Mouse (Mus musculus) bone marrow, adult 2 months (tissue): ENCODE measurements at regions not wholly inside any gene's neighbourhood (a gene's known extent, or its start where the extent isn't known, plus 50 kb on each side); places are given as distances from the start of the nearest gene placed in this dataset.

Experiments used
- H3K27ac ChIP-seq: fragments of 200-500 bp; 2 replicates; pipeline ENCODE4 v1.5.1; 2012; ENCODE audit warnings: low read depth, mild to moderate bottlenecking, control low read depth, inconsistent platforms, low read length; ENCODE audit not compliant: control insufficient read depth, poor library complexity, insufficient read depth
- H3K4me1 ChIP-seq: fragments of 200-500 bp; 2 replicates; pipeline ENCODE4 v1.6.1; 2011; ENCODE audit warnings: low read length; ENCODE audit not compliant: control insufficient read depth, insufficient read depth
- H3K4me3 ChIP-seq: fragments of 200-500 bp; replicated peaks from 2 replicates; pipeline ENCODE3; 2011; ENCODE audit warnings: mild to moderate bottlenecking, low read depth, low read length, control low read depth; ENCODE audit not compliant: control insufficient read depth
- CTCF ChIP-seq: fragments of 200-500 bp; IDR thresholded peaks from 2 replicates; pipeline ENCODE4 v1.5.1; 2011; ENCODE audit warnings: low read length, control low read depth; ENCODE audit not compliant: control insufficient read depth, insufficient read depth
- POLR2A ChIP-seq: fragments of 200-500 bp; IDR thresholded peaks from 2 replicates; pipeline ENCODE4 v1.6.1; 2011; ENCODE audit warnings: low read depth, mild to moderate bottlenecking, control low read depth, low read length, borderline replicate concordance; ENCODE audit not compliant: control insufficient read depth
- WGBS: fragments of 180-500 bp; shearing (Covaris S2); methylation state at CpG from one replicate; pipeline ENCODE4 v1.1.7; 2018; 5-methylcytosine and 5-hydroxymethylcytosine counted together

GRCm38 (mm10) chr1:73362122-73362521 lies 346.4 kb upstream of the Tnp1 start:
- Histone ChIP-seq H3K4me3 (no peak overlapping the region), H3K4me1 (no peaks in the 10 kb centered on the region), H3K27ac (no peak overlapping the region)
- 74% methylated on average over 1 of the region's 1 CpGs for WGBS
- no peak for TF ChIP-seq CTCF
- no peak for TF ChIP-seq POLR2A

GRCm38 (mm10) chr1:73361300-73361699 lies 345.6 kb upstream of the Tnp1 start:
- TF ChIP-seq POLR2A: no peak
- no peak for TF ChIP-seq CTCF
- Histone ChIP-seq H3K4me1 (no peaks in the 10 kb centered on the region), H3K27ac (no peak overlapping the region), H3K4me3 (no peak overlapping the region)
- 78% methylated on average over 7 of the region's 7 CpGs for WGBS

- no peak overlapping the region for H3K27ac ChIP-seq
- no peaks in the 10 kb centered on the region for H3K4me1 ChIP-seq
- WGBS: 87% methylated on average over 1 of the region's 1 CpGs
- no peak overlapping the region for H3K4me3 ChIP-seq
- TF ChIP-seq POLR2A (no peak), CTCF (no peak)
Measured at GRCm38 (mm10) chr1:73354447-73354846, 338.7 kb upstream of the Tnp1 start.

- Histone ChIP-seq H3K27ac (no peak overlapping the region), H3K4me3 (no peak overlapping the region), H3K4me1 (no peaks in the 10 kb centered on the region)
- TF ChIP-seq CTCF: no peak
- TF ChIP-seq POLR2A: no peak
- 84% methylated on average over 6 of the region's 6 CpGs for WGBS
Measured at GRCm38 (mm10) chr1:73348476-73348875, 332.8 kb upstream of the Tnp1 start.

- TF ChIP-seq CTCF (no peak), POLR2A (no peak)
- no peak overlapping the region for H3K27ac ChIP-seq
- no peak overlapping the region for H3K4me3 ChIP-seq
- no peaks in the 10 kb centered on the region for H3K4me1 ChIP-seq
- WGBS: 68% methylated on average over 1 of the region's 1 CpGs
Measured at GRCm38 (mm10) chr1:73344587-73344986, 328.9 kb upstream of the Tnp1 start.

GRCm38 (mm10) chr1:73341911-73342310 lies 326.2 kb upstream of the Tnp1 start:
- no peak overlapping the region for H3K27ac ChIP-seq
- no peak overlapping the region for H3K4me3 ChIP-seq
- no peak for TF ChIP-seq CTCF
- no peak for TF ChIP-seq POLR2A
- H3K4me1 ChIP-seq: no peaks in the 10 kb centered on the region
- WGBS: 79% methylated on average over 5 of the region's 5 CpGs

- no peak for TF ChIP-seq CTCF
- TF ChIP-seq POLR2A: no peak
- H3K27ac ChIP-seq: no peak overlapping the region
- H3K4me1 ChIP-seq: no peaks in the 10 kb centered on the region
- WGBS: 70% methylated on average over 2 of the region's 2 CpGs
- H3K4me3 ChIP-seq: no peak overlapping the region
Measured at GRCm38 (mm10) chr1:73337401-73337800, 321.7 kb upstream of the Tnp1 start.

- Histone ChIP-seq H3K27ac (no peak overlapping the region), H3K4me1 (no peaks in the 10 kb centered on the region), H3K4me3 (no peak overlapping the region)
- WGBS: 79% methylated on average over 4 of the region's 4 CpGs
- no peak for TF ChIP-seq POLR2A
- TF ChIP-seq CTCF: no peak
Measured at GRCm38 (mm10) chr1:73309556-73309955, 293.8 kb upstream of the Tnp1 start.

GRCm38 (mm10) chr1:73308420-73308819 lies 292.7 kb upstream of the Tnp1 start:
- TF ChIP-seq CTCF: no peak
- 84% methylated on average over 4 of the region's 4 CpGs for WGBS
- H3K4me1 ChIP-seq: no peaks in the 10 kb centered on the region
- no peak overlapping the region for H3K4me3 ChIP-seq
- H3K27ac ChIP-seq: no peak overlapping the region

GRCm38 (mm10) chr1:73307194-73307593 lies 291.5 kb upstream of the Tnp1 start:
- Histone ChIP-seq H3K27ac (no peak overlapping the region), H3K4me3 (no peak overlapping the region), H3K4me1 (no peaks in the 10 kb centered on the region)
- 49% methylated on average over 3 of the region's 3 CpGs for WGBS
- no peak for TF ChIP-seq POLR2A
